Comparison of ENCODE assay signal across 16 mouse cellular contexts in genomic region chr5:122503760-122504119, GRCm38 (mm10). TPM values are rescaled to one million over a fixed set of nuclear protein-coding genes. Genes with fewer than 3 reads are reported as not detected.
DNase-seq lines count a peak whose midpoint lies in the region; ATAC-seq and TF ChIP-seq lines count a peak whose summit lies in the region.
"Had no signal": no experiment of that assay in that cellular context is flagged by ENCODE, and none has a peak within 500 bp of the region (broad histone marks: within the 10 kb centered on the region; RNA-seq: fewer than 3 reads in every experiment).

No protein-coding gene starts in this region.

- H3K79me2 ChIP-seq in heart, adult 2 months (replicated peaks; ENCODE audit: control insufficient read depth, insufficient read depth, low read length), result peaks cover 3% of the 10 kb centered on the region; the same call in 1 of the 2 replicates

- no peak overlapping the region for H3K4me3 ChIP-seq in heart, adult 2 months
- no peak overlapping the region for H3K4me3 ChIP-seq in layer of hippocampus, adult 2 months
- H3K4me3 ChIP-seq in hindbrain, embryonic 16.5 days (ENCODE audit: low read length), result no peak overlapping the region

- no peak for TF ChIP-seq EP300 in heart, adult 2 months (IDR thresholded peaks at IDR 0.05; ENCODE audit: insufficient read depth, low read depth, low read length)

- no peak overlapping the region for H3K9ac ChIP-seq in heart, adult 2 months (ENCODE audit: low read depth, low read length)
- H3K9ac ChIP-seq in hindbrain, embryonic 16.5 days (ENCODE audit: low read depth, low read length), result no peak overlapping the region

- TF ChIP-seq CTCF in heart, adult 2 months (IDR thresholded peaks at IDR 0.05), result no peak
- no peak for TF ChIP-seq CTCF in layer of hippocampus, adult 2 months (conservative IDR thresholded peaks at IDR 0.05)

- DNase-seq in heart, adult 2 months, result peak in 1 of 2 experiments; percentile 3
- DNase-seq in heart, adult 18-20 months, result no peak
- no peak for DNase-seq in layer of hippocampus, adult 2 months (ENCODE audit: low spot score in 2 of 2)
- no peak for DNase-seq in layer of hippocampus, postnatal 10 days (ENCODE audit: low spot score in 2 of 2)
- peak; percentile 87 for DNase-seq in ZHBTc4 (ENCODE audit: low read depth, low spot score)
- DNase-seq in thymus, postnatal 10 days (ENCODE audit: low spot score in 2 of 2), result no peak
- no peak for DNase-seq in urinary bladder, postnatal 4 days (ENCODE audit: low spot score in 2 of 2)
- DNase-seq: adrenal gland, adult 2 months; cerebellum, adult 18-20 months; kidney, adult 11 months; kidney, postnatal 36 days; layer of hippocampus, postnatal 36 days; lung, adult 2 months had no signal

- H3K9me3 ChIP-seq in hindbrain, embryonic 16.5 days (ENCODE audit: control insufficient read depth, low read length), result no peaks in the 10 kb centered on the region
- H3K9me3 ChIP-seq: limb, embryonic 13.5 days had no signal

- no peak for TF ChIP-seq POLR2A in heart, adult 2 months (IDR thresholded peaks at IDR 0.05; ENCODE audit: insufficient read depth, low read depth, low read length)

- intact Hi-C loops in heart, adult 2 months (cut with DNase I), result loop anchor here (2.0 to 5.0 kb wide), 3 partner anchors 43 to 274 kb away; partner anchors contain the start of gene Camkk2

- ATAC-seq in hindbrain, embryonic 16.5 days, result no peak

- H3K27ac ChIP-seq in heart, adult 2 months, result peak overlapping the region; percentile 99; the same call in 1 of the 2 replicates
- peak overlapping the region; percentile 100; the same call in 1 of the 2 replicates for H3K27ac ChIP-seq in layer of hippocampus, adult 2 months
- H3K27ac ChIP-seq in hindbrain, embryonic 16.5 days (ENCODE audit: low read depth, low read length), result peak overlapping the region; percentile 100
- H3K27ac ChIP-seq: limb, embryonic 13.5 days; macrophage had no signal

- no peaks in the 10 kb centered on the region for H3K27me3 ChIP-seq in heart, adult 2 months (ENCODE audit: control insufficient read depth, insufficient read depth, low read length)
- no peaks in the 10 kb centered on the region for H3K27me3 ChIP-seq in hindbrain, embryonic 16.5 days (replicated peaks; ENCODE audit: control insufficient read depth, insufficient read depth, low read length)
- H3K27me3 ChIP-seq: limb, embryonic 13.5 days had no signal

- 74% methylated on average over 4 of the region's 4 CpGs for WGBS in heart, adult 2 months
- 29% methylated on average over 4 of the region's 4 CpGs for WGBS in hindbrain, embryonic 16.5 days

- H3K36me3 ChIP-seq in heart, adult 2 months (ENCODE audit: control insufficient read depth, insufficient read depth, low read length), result peaks cover 14% of the 10 kb centered on the region
- H3K36me3 ChIP-seq in hindbrain, embryonic 16.5 days (ENCODE audit: control insufficient read depth, insufficient read depth, low read length), result no peaks in the 10 kb centered on the region
- H3K36me3 ChIP-seq: limb, embryonic 13.5 days had no signal

- H3K4me2 ChIP-seq in hindbrain, embryonic 16.5 days (ENCODE audit: low read length), result no peak overlapping the region; the same call in 1 of the 2 replicates

- peaks cover 4% of the 10 kb centered on the region for H3K4me1 ChIP-seq in heart, adult 2 months (ENCODE audit: control insufficient read depth, insufficient read depth, low read length)
- H3K4me1 ChIP-seq in hindbrain, embryonic 16.5 days (ENCODE audit: control insufficient read depth, insufficient read depth, low read depth, low read length), result peaks cover 25% of the 10 kb centered on the region

RNA-seq across cellular contexts. Expression of gene Atp2a2, which starts 1.7 kb away (rescaled TPM):
- over 10,000 TPM; 11,796 to 13,259 TPM for total RNA-seq in heart, adult 2 months (2021)
- 3,546 and 6,285 TPM in 2 replicates for polyA plus RNA-seq in heart, adult 2 months (2012; rRNA removed)
- total RNA-seq in heart, adult 18-20 months (2021), result over 10,000 TPM; 12,284 to 12,648 TPM
- total RNA-seq in layer of hippocampus, adult 2 months (2021), result 100 to 1,000 TPM; 588 to 630 TPM
- total RNA-seq in layer of hippocampus, postnatal 10 days (2021), result 100 to 1,000 TPM; 511 to 561 TPM
- polyA plus RNA-seq in hindbrain, embryonic 16.5 days (2015; fragmentation: Nextera tagmentation; extraction: Ambion mirVana), result 47.2 and 50.2 TPM in 2 replicates

Comparison
In these comparisons a context has a peak if more than half of its experiments do, and no peak if none do; other contexts are left out.
1. RNA of gene Atp2a2, which starts 1.7 kb away (total RNA-seq): 11,796 to 13,259 TPM in heart, adult 2 months and 12,284 to 12,648 TPM in heart, adult 18-20 months; 588 to 630 TPM in layer of hippocampus, adult 2 months and 511 to 561 TPM in layer of hippocampus, postnatal 10 days; every median in the first group is over 10 times any median in the second.
2. Peak in every context shown above with its lines, with median percentiles within 50 percentile points of each other: H3K27ac ChIP-seq.